Mouse (Mus musculus): ENCODE results near the gene Fitm2.

GRCm38 (mm10) chr2:163424597-163424996 lies 47.8 kb downstream of the Fitm2 start, which contains the start of gene Oser1:
- TF ChIP-seq CTCF (conservative IDR thresholded peaks at IDR 0.05; ENCODE audit: insufficient read depth, insufficient read length, low read depth, low read length) = no peak
- no peak for TF ChIP-seq POLR2A (IDR thresholded peaks at IDR 0.05; ENCODE audit: low read depth, low read length)

Data from kidney, adult 2 months (tissue).